Mouse (Mus musculus): ENCODE data around the gene Dnm3.

GRCm38 (mm10) chr1:162337170-162337569 lies 140.7 kb downstream of the Dnm3 start:
- no peak for TF ChIP-seq NANOG (IDR thresholded peaks at IDR 0.05; ENCODE audit: borderline replicate concordance, low read length)
- TF ChIP-seq CTCF (conservative IDR thresholded peaks at IDR 0.05; ENCODE audit: low read length) = no peak

All from E14TG2a.4 (cell line).